16 mouse cellular contexts compared by ENCODE assay signal in genomic region chr16:8345216-8345615, GRCm38 (mm10).
A peak's percentile ranks its signal among the peaks of the same experiment; 100 is the strongest.
DNase-seq lines count a peak whose midpoint lies in the region; TF ChIP-seq lines count a peak whose summit lies in the region.
"Had no signal": no experiment of that assay in that cellular context is flagged by ENCODE, and none has a peak within 500 bp of the region (broad histone marks: within the 10 kb centered on the region; RNA-seq: fewer than 3 reads in every experiment).

No protein-coding gene starts in this region.

- TF ChIP-seq POLR2A in lung, adult 2 months (IDR thresholded peaks at IDR 0.05; ENCODE audit: borderline replicate concordance, extremely low read depth, low read depth, low read length), result no peak

- no peaks in the 10 kb centered on the region for H3K36me3 ChIP-seq in heart, embryonic 10.5 days
- H3K36me3 ChIP-seq: embryonic facial prominence, embryonic 10.5 days; embryonic facial prominence, embryonic 12.5 days; forebrain, embryonic 15.5 days had no signal

- H3K27ac ChIP-seq in heart, embryonic 10.5 days, result no peak overlapping the region
- H3K27ac ChIP-seq: embryonic facial prominence, embryonic 10.5 days; embryonic facial prominence, embryonic 12.5 days; forebrain, embryonic 13.5 days; forebrain, embryonic 15.5 days had no signal

- H3K27me3 ChIP-seq in heart, embryonic 10.5 days (ENCODE audit: insufficient read depth, poor library complexity, severe bottlenecking), result no peaks in the 10 kb centered on the region
- H3K27me3 ChIP-seq: embryonic facial prominence, embryonic 12.5 days; forebrain, embryonic 13.5 days; forebrain, embryonic 15.5 days had no signal

- H3K9me3 ChIP-seq in heart, embryonic 10.5 days, result no peaks in the 10 kb centered on the region
- H3K9me3 ChIP-seq: embryonic facial prominence, embryonic 10.5 days; embryonic facial prominence, embryonic 12.5 days; forebrain, embryonic 13.5 days; forebrain, embryonic 15.5 days had no signal

- no peak for TF ChIP-seq CTCF in lung, adult 2 months (IDR thresholded peaks at IDR 0.05; ENCODE audit: insufficient read depth, low read length)

- intact Hi-C loops in heart, postnatal 10 days (cut with DNase I), result no loop called here

- DNase-seq in gastrocnemius, postnatal 25 days, result peak; percentile 11
- DNase-seq in gastrocnemius, postnatal 10 days, result no peak
- peak; percentile 22 for DNase-seq in heart, embryonic 10.5 days (ENCODE audit: low spot score)
- no peak for DNase-seq in heart, postnatal 10 days
- DNase-seq in lung, adult 2 months, result no peak
- DNase-seq: adrenal gland, adult 8-10 months; adrenal gland, postnatal 25 days; cerebellum, adult 11-12 months; cerebellum, adult 9-10 months; cerebellum, postnatal 10 days; cerebellum, postnatal 25 days; forebrain, postnatal 0 days had no signal

- no peaks in the 10 kb centered on the region for H3K4me1 ChIP-seq in heart, embryonic 10.5 days
- H3K4me1 ChIP-seq in lung, adult 2 months (ENCODE audit: control insufficient read depth, insufficient read depth, low read length), result no peaks in the 10 kb centered on the region
- H3K4me1 ChIP-seq: embryonic facial prominence, embryonic 10.5 days; embryonic facial prominence, embryonic 12.5 days; forebrain, embryonic 13.5 days; forebrain, embryonic 15.5 days had no signal

- 81% methylated on average over 7 of the region's 7 CpGs for WGBS in heart, embryonic 10.5 days
- 87% methylated on average over 7 of the region's 7 CpGs for WGBS in lung, adult 2 months

- H3K4me3 ChIP-seq in heart, embryonic 10.5 days, result no peak overlapping the region
- H3K4me3 ChIP-seq in lung, adult 2 months (replicated peaks; ENCODE audit: extremely low read depth, low read depth, low read length), result no peak overlapping the region
- H3K4me3 ChIP-seq: embryonic facial prominence, embryonic 10.5 days; embryonic facial prominence, embryonic 12.5 days; forebrain, embryonic 13.5 days; forebrain, embryonic 15.5 days had no signal

Comparison
In these comparisons a context has a peak if more than half of its experiments do, and no peak if none do; other contexts are left out.
1. DNase-seq: peak in gastrocnemius, postnatal 25 days (single experiment) and heart, embryonic 10.5 days (single experiment); none in gastrocnemius, postnatal 10 days (single experiment), heart, postnatal 10 days (0 of 2) and lung, adult 2 months (single experiment).